16 mouse cellular contexts compared by ENCODE assay signal in genomic region chr10:120557850-120558447, GRCm38 (mm10).
DNase-seq lines count a peak whose midpoint lies in the region; ATAC-seq and TF ChIP-seq lines count a peak whose summit lies in the region.
"Had no signal": no experiment of that assay in that cellular context is flagged by ENCODE, and none has a peak within 500 bp of the region (broad histone marks: within the 10 kb centered on the region; RNA-seq: fewer than 3 reads in every experiment).

No protein-coding gene starts in this region.

- H3K4me1 ChIP-seq in heart, embryonic 10.5 days, result peaks cover 22% of the 10 kb centered on the region
- H3K4me1 ChIP-seq in lung, embryonic 15.5 days, result peaks cover 6% of the 10 kb centered on the region
- H3K4me1 ChIP-seq in embryonic facial prominence, embryonic 14.5 days (ENCODE audit: control insufficient read depth, insufficient read depth, low read length), result peaks cover 11% of the 10 kb centered on the region; the same call in 1 of the 2 replicates

- peak; percentile 69; the same call in 1 of the 2 replicates for ATAC-seq in lung, embryonic 15.5 days (ENCODE audit: borderline replicate concordance, extremely low read depth, low FRiP score, low TSS enrichment)
- peak; percentile 64 for ATAC-seq in embryonic facial prominence, embryonic 14.5 days (ENCODE audit: low read depth)
- no peak for ATAC-seq in activated CD4-positive, CD25-positive, alpha-beta regulatory T cell, adult 4 months
- ATAC-seq: forebrain, embryonic 13.5 days had no signal

- no peaks in the 10 kb centered on the region for H3K27me3 ChIP-seq in heart, embryonic 10.5 days (ENCODE audit: insufficient read depth, poor library complexity, severe bottlenecking)
- no peaks in the 10 kb centered on the region for H3K27me3 ChIP-seq in lung, embryonic 15.5 days
- H3K27me3 ChIP-seq in embryonic facial prominence, embryonic 14.5 days (replicated peaks; ENCODE audit: control insufficient read depth, insufficient read depth, low read length), result no peaks in the 10 kb centered on the region

- TF ChIP-seq CTCF in left cerebral cortex, adult 2 months (IDR thresholded peaks at IDR 0.05), result no peak

- peak overlapping the region; percentile 80 for H3K27ac ChIP-seq in heart, embryonic 10.5 days
- peak overlapping the region; percentile 74 for H3K27ac ChIP-seq in lung, embryonic 15.5 days
- H3K27ac ChIP-seq in embryonic facial prominence, embryonic 14.5 days (replicated peaks; ENCODE audit: low read depth, low read length), result no peak overlapping the region
- H3K27ac ChIP-seq in left cerebral cortex, adult 2 months, result no peak overlapping the region
- H3K27ac ChIP-seq: forebrain, embryonic 13.5 days; hindbrain, embryonic 10.5 days; layer of hippocampus, adult 2 months had no signal

- H3K4me2 ChIP-seq in lung, embryonic 15.5 days, result no peak overlapping the region
- H3K4me2 ChIP-seq in embryonic facial prominence, embryonic 14.5 days (ENCODE audit: low read depth, low read length), result no peak overlapping the region
- H3K4me2 ChIP-seq: forebrain, embryonic 13.5 days had no signal

- no peak for DNase-seq in heart, embryonic 10.5 days (ENCODE audit: low spot score)
- no peak for DNase-seq in heart, postnatal 25 days (ENCODE audit: low spot score)
- DNase-seq in lung, postnatal 14 days, result no peak
- peak; percentile 48 for DNase-seq in embryonic facial prominence, embryonic 14.5 days (ENCODE audit: low spot score)
- peak; percentile 15 for DNase-seq in lung, postnatal 36 days
- DNase-seq in left cerebral cortex, adult 2 months (ENCODE audit: extremely low spot score in 1 of 2, low spot score in 2 of 2), result no peak
- DNase-seq: adrenal gland, postnatal 36 days; cerebellum, adult 2 months; gastrocnemius, postnatal 14 days; right cerebral cortex, postnatal 14 days; thymus, postnatal 4 days had no signal

- H3K9me3 ChIP-seq in heart, embryonic 10.5 days, result no peaks in the 10 kb centered on the region
- no peaks in the 10 kb centered on the region for H3K9me3 ChIP-seq in lung, embryonic 15.5 days
- H3K9me3 ChIP-seq in embryonic facial prominence, embryonic 14.5 days (ENCODE audit: control insufficient read depth, low read length), result 0 out of 2 replicates have a peak, but pooled peaks cover 3% of the 10 kb centered on the region
- H3K9me3 ChIP-seq: forebrain, embryonic 13.5 days had no signal

- peak overlapping the region; percentile 15; the same call in 1 of the 2 replicates for H3K4me3 ChIP-seq in heart, embryonic 10.5 days
- no peak overlapping the region for H3K4me3 ChIP-seq in lung, embryonic 15.5 days
- H3K4me3 ChIP-seq in embryonic facial prominence, embryonic 14.5 days (ENCODE audit: low read depth, low read length), result no peak overlapping the region
- no peak overlapping the region for H3K4me3 ChIP-seq in left cerebral cortex, adult 2 months
- H3K4me3 ChIP-seq: forebrain, embryonic 13.5 days; hindbrain, embryonic 10.5 days; layer of hippocampus, adult 2 months had no signal

- H3K36me3 ChIP-seq in heart, embryonic 10.5 days, result no peaks in the 10 kb centered on the region
- no peaks in the 10 kb centered on the region for H3K36me3 ChIP-seq in lung, embryonic 15.5 days
- no peaks in the 10 kb centered on the region for H3K36me3 ChIP-seq in embryonic facial prominence, embryonic 14.5 days (ENCODE audit: control insufficient read depth, insufficient read depth, low read length)
- H3K36me3 ChIP-seq: hindbrain, embryonic 10.5 days had no signal

- WGBS in heart, embryonic 10.5 days, result 26% methylated on average over 10 of the region's 10 CpGs
- WGBS in lung, embryonic 15.5 days, result 32% methylated on average over 10 of the region's 10 CpGs
- 57% methylated on average over 10 of the region's 10 CpGs for WGBS in embryonic facial prominence, embryonic 14.5 days

- no peak overlapping the region for H3K9ac ChIP-seq in lung, embryonic 15.5 days
- no peak overlapping the region for H3K9ac ChIP-seq in embryonic facial prominence, embryonic 14.5 days (ENCODE audit: low read depth, low read length)
- H3K9ac ChIP-seq: forebrain, embryonic 13.5 days had no signal

- intact Hi-C loops in heart, postnatal 25 days (cut with DNase I), result no loop called here
- intact Hi-C loops in left cerebral cortex, adult 2 months (cut with DNase I), result no loop called here

Comparison
In these comparisons a context has a peak if more than half of its experiments do, and no peak if none do; other contexts are left out.
1. DNase-seq: peak in embryonic facial prominence, embryonic 14.5 days (single experiment) and lung, postnatal 36 days (single experiment); none in heart, embryonic 10.5 days (single experiment), heart, postnatal 25 days (single experiment), lung, postnatal 14 days (single experiment) and left cerebral cortex, adult 2 months (0 of 2).
2. H3K27ac ChIP-seq: peak in heart, embryonic 10.5 days (single experiment) and lung, embryonic 15.5 days (single experiment); none in embryonic facial prominence, embryonic 14.5 days (single experiment) and left cerebral cortex, adult 2 months (single experiment).